Mouse (Mus musculus) macrophage (primary cell): ENCODE measurements around the gene Asnsd1. TPM values are rescaled to one million over a fixed set of nuclear protein-coding genes. Genes with fewer than 3 reads are reported as not detected.
A peak's percentile ranks its signal among the peaks of the same experiment; 100 is the strongest.
"Not testable (repeated sequence)": the region's sequence is repeated elsewhere in the genome, so short reads cannot be mapped to it uniquely, and the experiment has no call there.

Source experiments
- H3K27ac ChIP-seq: fragments of 350-480 bp; formaldehyde crosslinking; 2 replicates; pipeline ENCODE4 v1.9.0; 2021
- H3K36me3 ChIP-seq: fragments of 350-480 bp; formaldehyde crosslinking; 2 replicates; pipeline ENCODE4 v1.9.0; 2021; ENCODE audit errors: inconsistent target
- H3K4me3 ChIP-seq: fragments of 350-480 bp; formaldehyde crosslinking; 2 replicates; pipeline ENCODE4 v1.9.0; 2021; ENCODE audit errors: inconsistent target
- H3K79me2 ChIP-seq: fragments of 350-480 bp; formaldehyde crosslinking; 2 replicates; pipeline ENCODE4 v1.9.0; 2021; ENCODE audit errors: inconsistent target
- WGBS: methylation state at CpG from one replicate; pipeline ENCODE4 v1.1.7; 2026; ENCODE audit warnings: inconsistent platforms; ENCODE audit not compliant: missing documents; 5-methylcytosine and 5-hydroxymethylcytosine counted together
- polyA plus RNA-seq: library from polyadenylated mRNA; stranded (reverse); fragments of 250-400 nt; gene quantifications from 3 replicates; pipeline ENCODE4 v1.2.4, GENCODE M21; 2018; ENCODE audit warnings: inconsistent platforms
- total RNA-seq, 78 experiments: library from RNA; depleted of rRNA; stranded (reverse); fragments of 250-400 nt; gene quantifications; 1 replicate in 9 of 78; 2 replicates in 24 of 78; 3 replicates in 43 of 78; 4 replicates in 2 of 78; pipeline ENCODE4 v1.2.4; 2018; ENCODE audit warnings: inconsistent platforms in 56 of 78

The Asnsd1 gene
- total RNA-seq (2018; cell fraction: chromatin; rRNA removed): 10 to 100 TPM in 15 of 26 experiments, 1 to 10 TPM in 11; 1.4 to 38.4 (median 13.1) TPM
- 10 to 100 TPM; 43.2 to 78.2 (median 62.1) TPM for total RNA-seq (2018; cell fraction: cytosol; rRNA removed)
- 10 to 100 TPM in 21 of 26 experiments, 1 to 10 TPM in 5; 7.0 to 40.8 (median 18.4) TPM for total RNA-seq (2018; cell fraction: nucleus; rRNA removed)
- 51.4 to 63.1 TPM (median 57.8 TPM) in 3 replicates for polyA plus RNA-seq

DNA sequence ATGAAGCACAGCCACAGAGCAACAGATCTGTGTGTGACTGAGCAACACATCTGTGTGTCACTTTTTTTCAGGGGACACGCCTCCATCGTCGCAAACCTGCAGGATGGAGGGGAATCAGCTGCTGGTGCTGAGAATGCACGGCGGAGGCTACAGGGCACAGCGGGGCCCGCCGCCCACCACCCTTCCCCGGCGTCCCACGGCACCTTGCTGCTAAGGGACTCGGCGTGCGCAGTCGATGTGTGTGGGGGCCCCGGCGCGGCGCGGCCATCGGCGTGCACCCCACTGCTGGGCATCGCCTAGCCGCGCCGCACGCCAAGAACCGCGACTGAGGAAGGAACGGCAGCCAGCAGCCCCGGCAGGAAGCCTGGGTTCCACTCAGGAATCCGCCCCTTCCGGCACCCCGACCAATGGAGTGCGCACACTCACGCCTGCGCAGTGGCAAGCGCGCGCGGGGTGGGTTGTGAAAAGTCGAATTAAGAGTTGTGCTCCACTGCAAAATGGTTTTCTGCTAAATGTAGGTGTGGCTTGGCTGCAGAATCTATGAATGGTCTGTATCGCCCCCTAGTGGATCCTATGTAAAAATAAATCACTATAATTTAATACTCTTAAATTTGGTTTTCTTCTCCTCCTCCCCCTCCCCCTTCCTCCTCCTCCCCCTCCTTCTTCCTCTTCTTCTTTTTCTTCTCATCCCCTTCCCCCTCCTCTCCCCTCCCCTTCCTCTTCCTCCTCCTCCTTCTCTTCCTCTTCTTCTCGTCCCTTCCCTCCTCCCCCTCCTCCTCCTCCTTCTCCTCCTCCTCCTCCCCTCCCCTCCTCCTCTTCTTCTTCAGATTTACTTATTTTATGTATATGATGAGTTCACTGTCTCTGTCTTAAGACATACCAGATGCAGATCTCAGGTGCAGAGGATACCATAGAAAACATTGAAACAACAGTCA is at the start of gene Asnsd1, which contains the start of the genes Asdurf and Gm28551:
Gene Asnsd1, minus strand, starts transcription at position 426 of the 935 bp plus-strand sequence.
Gene Asdurf, minus strand, starts transcription at position 293 of the 935 bp plus-strand sequence.
Gene Gm28551, minus strand, starts transcription at position 341 of the 935 bp plus-strand sequence.
- peak within 1 kb of the TSS; percentile 62 for H3K4me3 ChIP-seq
- H3K79me2 ChIP-seq: peaks cover 20% of the 10 kb centered on the region
- no peak within 1 kb of the TSS for H3K27ac ChIP-seq
- 1% methylated on average over 40 of the region's 44 CpGs for WGBS
- peaks cover 8% of the 10 kb centered on the region; the same call in 1 of the 2 replicates for H3K36me3 ChIP-seq

DNA sequence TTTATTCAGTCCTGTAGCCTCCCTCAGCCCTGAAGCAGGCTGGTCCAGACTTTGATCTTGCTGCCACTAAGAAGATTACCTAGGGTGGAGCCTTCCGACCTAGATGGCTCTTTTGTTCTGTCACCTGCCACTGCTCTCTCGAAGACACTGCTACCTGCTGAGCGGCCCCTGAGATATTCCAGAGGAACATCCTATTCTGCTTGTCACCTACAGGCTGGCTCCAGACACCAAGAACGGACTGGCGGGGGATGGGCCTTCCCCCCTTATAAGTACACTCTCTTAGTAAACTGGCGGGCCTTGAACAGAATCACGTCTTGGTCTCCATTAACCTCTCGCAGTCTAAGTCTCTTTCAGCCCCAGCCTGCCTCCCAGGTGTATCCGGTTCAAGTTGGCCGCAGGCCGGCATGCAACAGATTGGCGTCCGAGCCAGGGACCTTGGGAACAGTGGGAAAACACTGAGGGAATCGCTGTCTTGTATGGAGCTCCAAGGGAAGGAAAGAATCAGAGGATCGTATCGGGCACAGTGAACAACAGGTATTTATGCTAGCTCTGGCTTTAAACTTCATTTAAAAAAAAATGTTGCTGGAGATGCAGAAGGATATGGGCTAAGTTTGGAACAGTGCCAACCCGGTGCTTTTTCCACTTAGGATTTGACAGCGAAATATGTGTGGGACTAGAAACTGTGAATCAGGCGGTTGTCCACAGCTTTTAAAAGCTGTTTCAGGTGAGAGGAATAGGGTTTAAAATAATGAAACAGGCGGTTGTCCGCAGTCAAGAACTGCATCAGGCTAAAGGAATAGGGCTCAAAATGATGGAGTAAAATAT is 41.6 kb upstream of the Asnsd1 start:
- not testable (repeated sequence) for H3K4me3 ChIP-seq, H3K27ac ChIP-seq
- 60% methylated on average over 20 of the region's 21 CpGs for WGBS

DNA sequence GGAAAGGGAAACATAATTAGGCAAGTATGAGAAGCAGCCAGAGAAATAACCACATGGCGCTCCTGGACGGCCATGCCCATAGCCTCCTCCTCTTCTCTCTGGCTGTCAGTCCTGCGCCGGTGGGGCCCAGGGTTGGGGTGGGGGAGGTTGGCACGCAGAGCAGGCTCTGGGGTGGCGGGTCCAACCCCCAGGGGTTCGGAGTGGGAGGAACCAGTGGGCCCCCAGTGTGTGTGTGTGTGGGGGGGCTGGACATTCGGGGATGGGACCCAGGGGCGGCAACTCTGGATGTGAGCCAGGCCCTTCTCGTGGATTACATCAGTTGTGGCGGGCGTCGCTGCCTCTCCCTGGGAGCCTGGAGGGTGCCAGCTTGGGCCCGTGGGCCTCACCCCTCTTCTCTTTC is 36.2 kb upstream of the Asnsd1 start:
- Histone ChIP-seq H3K4me3 (no peak overlapping the region), H3K36me3 (no peaks in the 10 kb centered on the region), H3K79me2 (no peaks in the 10 kb centered on the region), H3K27ac (no peak overlapping the region)
- WGBS: 97% methylated on average over 13 of the region's 14 CpGs

More for the DNA sequence above, 41.6 kb upstream of the Asnsd1 start:
- not testable (repeated sequence) for H3K79me2 ChIP-seq, H3K36me3 ChIP-seq

DNA sequence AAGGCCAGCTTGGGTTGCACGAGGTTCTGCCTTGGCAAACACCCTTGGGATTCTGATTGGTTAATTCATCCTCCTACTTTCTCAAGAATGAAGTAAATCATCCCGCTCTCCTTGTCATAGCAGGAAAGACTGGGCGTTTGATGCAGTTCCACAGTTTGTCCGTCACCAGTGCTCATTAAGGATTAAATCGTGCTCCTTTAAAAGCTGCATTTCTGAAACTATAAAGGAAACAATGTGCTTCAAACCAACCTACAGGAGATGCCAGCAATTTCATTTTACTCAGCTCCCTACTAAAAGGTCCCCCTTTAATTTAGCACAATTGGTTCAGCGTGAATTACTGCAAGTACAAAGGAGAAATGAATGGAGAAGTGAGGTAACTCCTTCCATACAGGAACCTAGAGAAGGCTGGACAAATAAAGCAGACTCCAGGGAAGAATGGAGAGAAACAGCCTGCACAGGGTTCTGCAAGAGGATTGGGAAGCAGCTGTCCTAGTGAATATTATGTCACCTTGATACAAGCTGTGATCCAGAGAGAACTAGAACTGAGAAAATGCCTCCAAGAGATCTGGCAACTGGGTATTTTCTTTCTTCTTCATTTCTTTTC is 31.6 kb upstream of the Asnsd1 start:
- no peaks in the 10 kb centered on the region for H3K36me3 ChIP-seq
- H3K27ac ChIP-seq: no peak overlapping the region
- no peak overlapping the region for H3K4me3 ChIP-seq
- H3K79me2 ChIP-seq: no peaks in the 10 kb centered on the region
- 96% methylated on average over 6 of the region's 6 CpGs for WGBS

DNA sequence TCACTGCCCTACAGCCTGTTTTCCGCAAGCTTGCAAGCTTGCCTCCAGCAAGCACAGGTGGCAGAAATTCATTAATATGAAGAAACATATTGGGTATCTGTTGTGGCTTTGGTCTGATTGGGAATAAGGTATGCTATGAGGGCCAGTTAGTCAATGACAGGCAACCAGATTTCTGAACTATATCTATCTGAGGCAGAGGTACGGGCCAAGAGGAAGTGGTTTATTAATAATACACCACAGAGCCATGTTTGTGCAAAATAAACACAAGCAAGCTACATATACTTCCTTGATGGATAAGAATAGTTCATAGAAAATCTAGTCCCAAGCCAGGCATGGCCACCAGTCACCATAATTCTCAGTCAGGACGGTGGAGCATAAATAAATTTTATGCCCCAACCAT is 25.2 kb upstream of the Asnsd1 start:
- no peaks in the 10 kb centered on the region for H3K79me2 ChIP-seq
- H3K4me3 ChIP-seq: no peak overlapping the region
- WGBS: 64% methylated on average over 3 of the region's 3 CpGs

DNA sequence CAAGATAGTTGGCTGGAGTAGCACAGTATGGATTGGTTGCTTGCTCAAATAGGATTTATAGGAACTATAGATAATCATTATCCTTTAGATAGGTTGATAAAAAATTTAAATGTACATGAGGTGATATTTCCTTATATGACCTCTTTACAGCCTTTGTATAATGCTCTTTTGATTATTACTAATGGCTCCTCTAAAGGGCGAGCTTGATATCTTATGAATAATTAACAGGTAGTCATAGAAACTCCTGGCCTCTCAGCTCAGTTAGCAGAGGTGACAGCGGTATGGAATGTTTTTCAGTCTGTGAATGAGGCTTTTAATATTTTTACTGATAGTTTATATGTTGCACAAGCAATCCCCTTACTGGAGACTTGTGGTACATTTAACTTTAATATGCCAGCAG is 23.4 kb upstream of the Asnsd1 start:
- H3K79me2 ChIP-seq, H3K4me3 ChIP-seq, H3K27ac ChIP-seq, H3K36me3 ChIP-seq: not testable (repeated sequence)
- 89% methylated on average over 2 of the region's 2 CpGs for WGBS

More for the DNA sequence above, 25.2 kb upstream of the Asnsd1 start:
- no peak overlapping the region for H3K27ac ChIP-seq
- H3K36me3 ChIP-seq: no peaks in the 10 kb centered on the region

DNA sequence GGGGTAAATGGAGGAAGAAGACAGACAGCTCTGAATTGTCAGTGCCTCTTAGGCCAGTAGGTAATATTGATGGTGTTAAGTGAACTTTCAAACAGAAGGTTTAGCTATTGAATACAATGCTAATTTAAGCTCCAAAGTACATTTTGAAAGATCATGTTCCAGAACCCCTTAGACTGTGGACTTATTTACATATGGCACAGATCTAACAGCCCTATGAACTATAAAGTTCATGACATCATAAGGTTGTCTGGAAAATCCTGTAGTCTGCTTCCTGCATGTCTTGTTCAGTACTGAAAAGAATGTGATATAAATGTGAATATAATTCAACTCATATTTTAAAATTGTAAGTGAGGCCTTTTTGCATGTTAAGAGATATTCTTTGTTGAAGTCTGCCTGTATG is 6.4 kb upstream of the Asnsd1 start:
- no peaks in the 10 kb centered on the region for H3K79me2 ChIP-seq
- H3K4me3 ChIP-seq: no peak overlapping the region
- H3K36me3 ChIP-seq: no peaks in the 10 kb centered on the region
- H3K27ac ChIP-seq: no peak overlapping the region

DNA sequence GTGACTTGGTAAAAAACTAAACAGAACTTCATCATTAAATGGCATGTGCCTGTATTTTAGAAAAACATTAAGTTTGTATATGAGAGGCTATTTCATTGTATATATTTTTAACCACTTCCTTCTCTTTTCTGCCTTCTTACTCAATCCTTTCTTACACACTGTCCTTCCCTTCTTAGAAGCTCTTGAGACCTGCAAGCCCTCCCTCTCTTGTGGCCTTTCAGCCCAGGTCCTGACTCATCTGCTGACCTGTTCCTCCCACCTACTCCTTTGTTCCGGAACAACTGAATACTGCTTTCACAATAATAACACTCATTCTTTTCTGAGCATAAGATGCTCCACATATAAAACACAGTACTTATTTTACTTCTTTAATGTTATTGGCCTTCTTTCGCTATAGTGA is 11.5 kb downstream of the Asnsd1 start:
- H3K79me2 ChIP-seq: no peaks in the 10 kb centered on the region
- 77% methylated on average over 2 of the region's 2 CpGs for WGBS

DNA sequence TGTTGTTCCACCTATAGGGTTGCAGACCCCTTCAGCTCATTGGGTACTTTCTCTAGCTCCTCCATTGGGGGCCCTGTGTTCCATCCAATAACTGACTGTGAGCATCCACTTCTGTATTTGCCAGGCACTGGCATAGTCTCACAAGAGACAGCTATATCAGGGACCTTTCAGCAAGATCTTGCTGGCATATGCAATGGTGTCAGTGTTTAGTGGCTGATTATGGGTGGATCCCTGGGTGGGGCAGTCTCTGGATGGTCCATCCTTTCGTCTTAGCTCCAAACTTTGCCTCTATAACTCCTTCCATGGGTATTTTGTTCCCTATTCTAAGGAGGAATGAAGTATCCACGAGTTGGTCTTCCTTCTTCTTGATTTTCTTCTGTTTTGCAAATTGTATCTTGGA is 15.1 kb downstream of the Asnsd1 start:
- H3K4me3 ChIP-seq, H3K79me2 ChIP-seq, H3K27ac ChIP-seq, H3K36me3 ChIP-seq: not testable (repeated sequence)
- 100% methylated on average over 1 of the region's 2 CpGs for WGBS

More for the DNA sequence above, 11.5 kb downstream of the Asnsd1 start:
- H3K27ac ChIP-seq: no peak overlapping the region
- no peak overlapping the region for H3K4me3 ChIP-seq
- peaks cover 26% of the 10 kb centered on the region; the same call in 1 of the 2 replicates for H3K36me3 ChIP-seq

DNA sequence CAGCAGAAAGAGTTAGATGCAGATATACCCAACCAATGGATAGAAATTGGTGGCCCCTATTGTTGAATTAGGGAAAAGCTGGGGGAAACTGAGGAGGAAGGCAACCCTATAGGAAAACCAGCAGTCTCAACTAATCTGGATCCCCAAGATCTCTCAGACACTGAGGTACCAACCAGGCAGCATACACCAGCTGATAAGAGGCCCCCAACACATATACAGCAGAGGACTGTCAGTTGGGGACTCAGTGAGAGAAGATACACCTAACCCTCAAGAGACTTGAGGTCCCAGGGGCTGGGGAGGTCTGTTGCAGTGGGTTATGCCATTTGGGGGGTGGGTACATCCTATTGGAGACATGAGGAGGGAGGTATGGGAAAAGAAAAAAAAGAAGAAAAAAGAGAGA is 17.1 kb downstream of the Asnsd1 start:
- Histone ChIP-seq H3K79me2 (no peaks in the 10 kb centered on the region), H3K4me3 (no peak overlapping the region), H3K27ac (no peak overlapping the region), H3K36me3 (no peaks in the 10 kb centered on the region)

DNA sequence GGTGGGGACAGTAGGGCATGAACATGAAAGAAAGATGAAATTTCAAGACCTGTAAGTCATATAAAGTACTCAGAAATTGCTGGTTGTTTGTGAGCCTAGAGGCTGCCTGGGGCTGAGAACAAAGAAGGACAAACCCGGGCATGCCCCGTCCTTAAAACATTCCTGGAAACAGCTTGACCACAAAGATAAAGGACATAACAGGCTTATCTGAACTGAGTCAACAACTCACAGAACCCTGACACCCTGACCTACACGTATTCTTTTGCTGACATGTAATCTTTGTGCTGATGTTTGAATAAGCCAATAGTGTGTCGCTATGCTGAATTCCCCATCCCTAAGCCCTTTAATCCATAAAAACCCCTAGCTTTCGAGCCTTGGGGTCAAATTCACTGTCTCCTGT is 19.0 kb downstream of the Asnsd1 start:
- H3K27ac ChIP-seq, H3K36me3 ChIP-seq, H3K4me3 ChIP-seq, H3K79me2 ChIP-seq: not testable (repeated sequence)
- 62% methylated on average over 5 of the region's 5 CpGs for WGBS

DNA sequence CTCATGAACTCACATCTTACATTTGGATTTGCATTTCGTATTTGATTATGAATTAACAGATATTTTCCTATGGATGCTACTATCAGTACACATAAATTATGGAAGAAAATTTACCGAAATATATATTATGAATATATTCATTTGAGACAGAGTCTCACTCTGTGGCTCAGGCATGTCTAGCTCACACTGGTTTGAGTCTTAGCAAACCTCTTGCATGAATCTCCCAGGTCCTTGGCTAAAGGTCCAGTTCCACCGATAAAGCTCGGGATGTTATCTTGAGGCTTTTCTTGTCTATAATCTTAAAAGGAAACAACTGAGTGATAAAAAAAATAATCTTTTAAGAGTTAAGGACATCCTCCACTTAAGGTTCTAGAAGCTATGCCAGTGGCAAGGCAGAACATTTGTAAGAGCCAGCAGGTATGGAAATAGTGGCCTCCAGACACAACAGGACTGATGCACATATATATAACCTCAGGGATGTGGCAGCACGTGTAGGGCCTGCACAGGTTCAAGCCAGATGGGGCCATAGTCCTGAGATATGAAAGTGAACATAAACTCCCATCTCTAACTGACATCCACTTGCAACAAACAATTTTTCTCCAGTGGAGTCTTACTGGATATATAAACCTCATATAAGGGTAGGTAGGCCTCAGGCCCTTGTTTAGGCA is 27.6 kb downstream of the Asnsd1 start:
- H3K4me3 ChIP-seq: no peak overlapping the region
- WGBS: 96% methylated on average over 5 of the region's 5 CpGs
- H3K27ac ChIP-seq: no peak overlapping the region
- H3K36me3 ChIP-seq: no peaks in the 10 kb centered on the region
- H3K79me2 ChIP-seq: no peaks in the 10 kb centered on the region

DNA sequence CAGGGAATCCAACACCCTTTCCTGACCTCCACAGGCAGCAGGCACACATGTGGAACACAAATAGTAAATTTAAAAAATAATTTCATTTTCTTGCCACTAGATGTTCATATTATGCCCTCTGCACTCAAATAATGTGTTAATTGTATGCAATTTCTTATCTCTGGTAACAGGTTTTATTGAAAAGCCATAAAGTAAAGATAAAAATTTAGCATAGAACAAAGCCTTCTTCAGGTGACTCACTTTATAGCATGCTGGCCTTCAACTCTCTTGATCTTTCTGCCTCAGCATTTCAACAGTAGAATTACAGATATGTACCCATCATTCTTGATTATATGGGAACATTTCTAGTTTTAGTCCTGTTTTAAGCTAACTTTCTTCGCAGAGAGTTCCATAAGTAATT is 28.3 kb downstream of the Asnsd1 start:
- WGBS: 100% methylated on average over 1 of the region's 1 CpGs
- Histone ChIP-seq H3K36me3 (no peaks in the 10 kb centered on the region), H3K4me3 (no peak overlapping the region), H3K79me2 (no peaks in the 10 kb centered on the region), H3K27ac (no peak overlapping the region)

DNA sequence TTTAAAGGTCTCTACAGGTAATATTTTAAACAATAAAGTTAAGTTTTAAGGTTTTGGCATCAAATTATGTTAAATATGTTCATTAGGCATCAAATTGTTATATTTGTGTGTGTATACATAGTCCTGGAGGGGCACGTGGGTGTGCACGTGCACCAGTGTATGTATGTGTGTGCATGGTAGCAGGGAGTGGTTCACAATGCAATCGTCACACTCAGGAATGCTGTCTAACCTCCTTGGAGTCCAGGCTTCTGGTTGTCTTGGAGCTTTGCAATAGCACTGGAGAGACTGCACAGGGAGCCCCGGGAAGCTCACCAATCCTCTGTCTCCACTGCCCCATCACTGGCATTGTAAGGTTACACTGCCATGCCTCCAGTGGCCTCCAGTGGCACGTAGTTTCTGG is 29.3 kb downstream of the Asnsd1 start:
- no peaks in the 10 kb centered on the region for H3K36me3 ChIP-seq
- H3K27ac ChIP-seq: no peak overlapping the region
- H3K79me2 ChIP-seq: no peaks in the 10 kb centered on the region
- no peak overlapping the region for H3K4me3 ChIP-seq
- 93% methylated on average over 5 of the region's 5 CpGs for WGBS
